Mouse (Mus musculus): Measurements from ENCODE around the gene Esp1. TPM values are rescaled to one million over a fixed set of nuclear protein-coding genes. Genes with fewer than 3 reads are reported as not detected.
"Not testable (repeated sequence)": the region's sequence is repeated elsewhere in the genome, so short reads cannot be mapped to it uniquely, and the experiment has no call there.

The Esp1 gene
- not detected for total RNA-seq (2021)
- long read RNA-seq, experiment 1: 0 reads
- long read RNA-seq, experiment 2: 0 reads

- no peak for DNase-seq
These were observed at the start of gene Esp1 for GRCm38 (mm10) chr17:40726820-40727219. Gene Esp1 (plus strand): TSS chr17:40727120.

- no peak for DNase-seq
These were observed 10.6 kb upstream of the Esp1 start for GRCm38 (mm10) chr17:40716273-40716672.

GRCm38 (mm10) chr17:40717055-40717454 lies 9.9 kb upstream of the Esp1 start:
- not testable (repeated sequence) for DNase-seq

GRCm38 (mm10) chr17:40731296-40731695 lies 4.4 kb downstream of the Esp1 start:
- no peak for DNase-seq

GRCm38 (mm10) chr17:40731724-40732123 lies 4.8 kb downstream of the Esp1 start:
- DNase-seq: no peak

GRCm38 (mm10) chr17:40763662-40764061 lies 36.7 kb downstream of the Esp1 start:
- no peak for DNase-seq

GRCm38 (mm10) chr17:40767120-40767519 lies 40.2 kb downstream of the Esp1 start:
- no peak for DNase-seq

Other genes starting within 250 kb of the Esp1 start
- not detected for gene Esp8, start 207.1 kb upstream of the Esp1 start, total RNA-seq (2021)
- not detected for gene Esp6, start 165.6 kb upstream of the Esp1 start, total RNA-seq (2021)
- not detected for gene Esp4, start 128.5 kb upstream of the Esp1 start, total RNA-seq (2021)
- gene Esp3, start 95.0 kb upstream of the Esp1 start, total RNA-seq (2021): not detected
- not detected for gene Crisp2, start 79.9 kb downstream of the Esp1 start, total RNA-seq (2021)
- under 1 TPM in 1 of 2 experiments, not detected in 1; 0.81 TPM for gene Rhag, start 84.0 kb downstream of the Esp1 start, total RNA-seq (2021)
- gene 9130008F23Rik, start 153.4 kb downstream of the Esp1 start, total RNA-seq (2021): under 1 TPM; 0.40 to 0.54 TPM
- not detected for gene Glyatl3, start 187.2 kb downstream of the Esp1 start, total RNA-seq (2021)
- gene Mut, start 207.6 kb downstream of the Esp1 start, total RNA-seq (2021): 10 to 100 TPM; 39.3 to 40.1 TPM
- gene Cenpq, start 207.9 kb downstream of the Esp1 start, total RNA-seq (2021): 1 to 10 TPM; 6.0 to 6.7 TPM